Mouse (Mus musculus) G1E (cell line): ENCODE measurements around the gene Wasf2.

ENCODE experiments used
- CTCF ChIP-seq: IDR thresholded peaks from 2 replicates; pipeline ENCODE4 v1.5.1; 2012; ENCODE audit warnings: low read depth, low read length, inconsistent platforms, mixed read lengths
- POLR2AphosphoS5 ChIP-seq: IDR thresholded peaks from 2 replicates; pipeline ENCODE4 v1.6.1; 2012; ENCODE audit warnings: low read depth, low read length, inconsistent platforms; ENCODE audit not compliant: insufficient replicate concordance

- TF ChIP-seq CTCF = no peak
- TF ChIP-seq POLR2AphosphoS5 = no peak
These were observed 91.4 kb downstream of the Wasf2 start for GRCm38 (mm10) chr4:133221701-133222100.
